Mouse (Mus musculus) embryonic stem cell, embryonic (primary cell): ENCODE results near the gene Edc3.

ENCODE experiments used
- CTCF ChIA-PET, 4 experiments: fragments of 300-600 bp in 2 of 4; fragments of 350-600 bp in 2 of 4; sonication (Branson Sonifier 250); formaldehyde crosslinking; loops; one replicate each; lab custom pipeline; 2022; ENCODE audit warnings: inconsistent platforms in 2 of 4; lab: Charles Lee
- POLR2A ChIA-PET, 4 experiments: fragments of 300-600 bp in 2 of 4; fragments of 350-600 bp in 2 of 4; sonication (Branson Sonifier 250); formaldehyde crosslinking; loops; one replicate each; lab custom pipeline; 2022; ENCODE audit warnings: antibody characterized with exemption in 4 of 4, inconsistent platforms in 1 of 4; lab: Charles Lee

The Edc3 gene

GRCm38 (mm10) chr9:57764147-57764973 is 56.0 kb downstream of the Edc3 start:
- ChIA-PET POLR2A (interaction anchor here (0.5 to 1.7 kb wide), 29 partner anchors 9 to 814 kb away, joined by 3 to 8 read pairs (median 3); partner anchors contain the start of genes Arid3b (in 2 of the 4), Csk (in 2 of the 4), Edc3 (in 1 of the 4) and Snupn (in 1 of the 4)), CTCF (interaction anchor here in 1 of 4 experiments (0.6 to 1.8 kb wide), 3 partner anchors 175 to 503 kb away, joined by 3 to 5 read pairs (median 4); partner anchors contain the start of gene Ulk3)

GRCm38 (mm10) chr9:57764974-57765363 is 56.6 kb downstream of the Edc3 start:
- ChIA-PET POLR2A (interaction anchor here (0.6 to 1.8 kb wide), 31 partner anchors 8 to 814 kb away, joined by 3 to 8 read pairs (median 4); partner anchors contain the start of genes Arid3b (in 2 of the 4), Csk (in 2 of the 4), Edc3 (in 1 of the 4) and Snupn (in 1 of the 4)), CTCF (interaction anchor here in 2 of 4 experiments (0.9 to 1.8 kb wide), 3 partner anchors 10 to 198 kb away, joined by 3 to 4 read pairs (median 3); partner anchors contain the start of gene Ulk3 (in 1 of the 2))

- POLR2A ChIA-PET: interaction anchor here (0.5 to 1.8 kb wide), 21 partner anchors 9 to 761 kb away, joined by 3 to 7 read pairs (median 3); partner anchors contain the start of genes 1700017B05Rik (in 1 of the 4), Edc3 (in 1 of the 4), Pml (in 1 of the 4) and Ubl7 (in 1 of the 4)
- CTCF ChIA-PET: interaction anchor here in 3 of 4 experiments (0.6 to 1.8 kb wide), 9 partner anchors 10 to 874 kb away, joined by 3 to 6 read pairs (median 3); no protein-coding TSS in a partner anchor
These were observed 57.3 kb downstream of the Edc3 start, which contains the start of gene Clk3 for GRCm38 (mm10) chr9:57765364-57766351. Gene Clk3 (minus strand): TSS chr9:57765860.

GRCm38 (mm10) chr9:57766431-57766830 is 58.1 kb downstream of the Edc3 start:
- CTCF ChIA-PET: interaction anchor here in 3 of 4 experiments (0.6 to 1.2 kb wide), 7 partner anchors 22 to 875 kb away, joined by 3 to 6 read pairs (median 3); no protein-coding TSS in a partner anchor

GRCm38 (mm10) chr9:57767231-57767630 is 58.9 kb downstream of the Edc3 start:
- ChIA-PET CTCF (no interaction called here), POLR2A (interaction anchor here in 1 of 4 experiments (1.1 to 1.3 kb wide), 3 partner anchors 8 to 59 kb away, joined by 4 read pairs; partner anchors contain the start of gene Edc3)

More at GRCm38 (mm10) chr9:57766431-57766830, 58.1 kb downstream of the Edc3 start:
- POLR2A ChIA-PET: interaction anchor here in 3 of 4 experiments (0.5 to 1.8 kb wide), 17 partner anchors 8 to 762 kb away, joined by 3 to 6 read pairs (median 3); partner anchors contain the start of genes 1700017B05Rik (in 1 of the 3), Edc3 (in 1 of the 3), Pml (in 1 of the 3) and Ubl7 (in 1 of the 3)

- CTCF ChIA-PET: interaction anchor here in 3 of 4 experiments (0.9 to 3.3 kb wide), 2 partner anchors 10 kb away, joined by 4 to 15 read pairs (median 4); no protein-coding TSS in a partner anchor
- POLR2A ChIA-PET: interaction anchor here in 2 of 4 experiments (0.6 to 1.4 kb wide), 4 partner anchors 13 to 105 kb away, joined by 3 read pairs; no protein-coding TSS in a partner anchor
These were observed 61.3 kb downstream of the Edc3 start for GRCm38 (mm10) chr9:57769539-57770069.

GRCm38 (mm10) chr9:57770214-57770613 is 61.9 kb downstream of the Edc3 start:
- CTCF ChIA-PET: interaction anchor here (0.5 to 3.3 kb wide), 5 partner anchors 11 to 526 kb away, joined by 3 to 15 read pairs (median 4); no protein-coding TSS in a partner anchor
- POLR2A ChIA-PET: interaction anchor here in 1 of 4 experiments (0.5 kb wide), 1 partner anchor 117 kb away, joined by 5 read pairs; no protein-coding TSS in a partner anchor

- POLR2A ChIA-PET: interaction anchor here in 1 of 4 experiments (0.5 to 0.7 kb wide), 2 partner anchors 117 to 169 kb away, joined by 5 to 6 read pairs; partner anchors contain the start of gene Sema7a
- CTCF ChIA-PET: interaction anchor here in 3 of 4 experiments (0.5 to 3.3 kb wide), 4 partner anchors 12 to 526 kb away, joined by 3 to 15 read pairs (median 4); no protein-coding TSS in a partner anchor
These were observed 62.5 kb downstream of the Edc3 start for GRCm38 (mm10) chr9:57770836-57771235.

GRCm38 (mm10) chr9:57773754-57774153 is 65.4 kb downstream of the Edc3 start:
- ChIA-PET CTCF (interaction anchor here (0.5 to 1.9 kb wide), 13 partner anchors 9 to 224 kb away, joined by 3 to 11 read pairs (median 4); partner anchors contain the start of gene Arid3b (in 1 of the 4)), POLR2A (interaction anchor here in 2 of 4 experiments (0.7 to 1.6 kb wide), 6 partner anchors 9 to 224 kb away, joined by 3 to 4 read pairs (median 3); partner anchors contain the start of gene Arid3b (in 1 of the 2))

- CTCF ChIA-PET: interaction anchor here (0.5 to 1.9 kb wide), 14 partner anchors 8 to 224 kb away, joined by 3 to 13 read pairs (median 4); partner anchors contain the start of gene Arid3b (in 1 of the 4)
These were observed 65.8 kb downstream of the Edc3 start for GRCm38 (mm10) chr9:57774168-57774567.

GRCm38 (mm10) chr9:57775026-57775425 is 66.7 kb downstream of the Edc3 start:
- ChIA-PET POLR2A (interaction anchor here in 2 of 4 experiments (1.1 to 1.5 kb wide), 4 partner anchors 9 to 128 kb away, joined by 3 to 9 read pairs (median 4); no protein-coding TSS in a partner anchor), CTCF (interaction anchor here (0.6 to 1.5 kb wide), 12 partner anchors 8 to 223 kb away, joined by 3 to 17 read pairs (median 4); partner anchors contain the start of gene Clk3 (in 1 of the 4))

More at GRCm38 (mm10) chr9:57774168-57774567, 65.8 kb downstream of the Edc3 start:
- POLR2A ChIA-PET: interaction anchor here in 2 of 4 experiments (0.7 to 1.6 kb wide), 8 partner anchors 8 to 223 kb away, joined by 3 to 9 read pairs (median 3); partner anchors contain the start of gene Arid3b (in 1 of the 2)

- ChIA-PET CTCF (interaction anchor here (0.9 to 1.5 kb wide), 6 partner anchors 10 to 223 kb away, joined by 3 to 13 read pairs (median 4); partner anchors contain the start of gene Clk3 (in 1 of the 4)), POLR2A (interaction anchor here in 1 of 4 experiments (1.5 kb wide), 1 partner anchor 16 kb away, joined by 3 read pairs; no protein-coding TSS in a partner anchor)
These were observed 67.4 kb downstream of the Edc3 start for GRCm38 (mm10) chr9:57775736-57776135.

GRCm38 (mm10) chr9:57782656-57783055 is 74.3 kb downstream of the Edc3 start:
- ChIA-PET CTCF (interaction anchor here in 2 of 4 experiments (0.6 to 1.2 kb wide), 4 partner anchors 8 to 251 kb away, joined by 3 to 4 read pairs (median 3); no protein-coding TSS in a partner anchor), POLR2A (interaction anchor here in 2 of 4 experiments (0.7 to 1.0 kb wide), 3 partner anchors 13 to 17 kb away, joined by 3 read pairs; no protein-coding TSS in a partner anchor)

- ChIA-PET POLR2A (interaction anchor here in 1 of 4 experiments (1.1 kb wide), 1 partner anchor 9 kb away, joined by 3 read pairs; no protein-coding TSS in a partner anchor), CTCF (interaction anchor here in 2 of 4 experiments (0.9 to 1.3 kb wide), 4 partner anchors 9 to 208 kb away, joined by 3 to 15 read pairs (median 4); no protein-coding TSS in a partner anchor)
These were observed 81.4 kb downstream of the Edc3 start for GRCm38 (mm10) chr9:57789733-57790132.

GRCm38 (mm10) chr9:57797456-57797855 is 89.1 kb downstream of the Edc3 start:
- ChIA-PET POLR2A (interaction anchor here in 1 of 4 experiments (1.8 kb wide), 1 partner anchor 9 kb away, joined by 7 read pairs; no protein-coding TSS in a partner anchor), CTCF (no interaction called here)
